Mouse (Mus musculus): ENCODE data around the gene Lats1. TPM values are rescaled to one million over a fixed set of nuclear protein-coding genes. Genes with fewer than 3 reads are reported as not detected.

The Lats1 gene
- polyA plus RNA-seq, 1 experiment from 2014 or later, result 9.0 TPM

GRCm38 (mm10) chr10:7682249-7682648 is 1.2 kb downstream of the Lats1 start:
- peak overlapping the region; percentile 97 for H3K4me3 ChIP-seq
- peaks cover 42% of the 10 kb centered on the region for H3K36me3 ChIP-seq
- no peaks in the 10 kb centered on the region for H3K9me3 ChIP-seq

DNA sequence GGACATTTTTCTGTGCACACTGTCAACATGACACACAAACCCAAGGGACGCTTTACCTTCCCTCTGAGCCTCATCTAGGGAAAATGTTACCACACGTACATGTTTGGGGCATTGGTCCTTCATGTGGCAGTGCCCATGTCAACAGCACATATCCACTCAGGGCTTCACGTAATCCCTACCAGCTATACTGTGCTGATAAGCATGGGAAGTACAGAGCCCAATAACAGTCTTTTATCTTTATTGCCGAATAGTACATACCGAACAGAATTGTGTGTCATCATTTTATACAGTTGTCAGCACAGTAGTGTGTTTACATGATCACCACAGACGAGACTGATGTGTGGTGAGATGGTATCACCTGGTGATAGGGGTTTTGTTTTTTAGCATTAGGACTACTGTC is 5.9 kb downstream of the Lats1 start:
- no peak overlapping the region for H3K4me3 ChIP-seq
- WGBS, result 93% methylated on average over 6 of the region's 6 CpGs
- H3K9me3 ChIP-seq, result no peaks in the 10 kb centered on the region
- H3K36me3 ChIP-seq, result peaks cover 38% of the 10 kb centered on the region
- H3K4me1 ChIP-seq (replicated peaks), result peaks cover 15% of the 10 kb centered on the region
- DNase-seq (ENCODE audit: low spot score), result no peak
- H3K27me3 ChIP-seq (ENCODE audit: insufficient read depth, poor library complexity, severe bottlenecking), result no peaks in the 10 kb centered on the region
- H3K27ac ChIP-seq, result no peak overlapping the region

More at GRCm38 (mm10) chr10:7682249-7682648, 1.2 kb downstream of the Lats1 start:
- no peak for DNase-seq (ENCODE audit: low spot score)
- 73% methylated on average over 3 of the region's 3 CpGs for WGBS
- H3K27ac ChIP-seq, result peak overlapping the region; percentile 99
- H3K27me3 ChIP-seq (ENCODE audit: insufficient read depth, poor library complexity, severe bottlenecking), result no peaks in the 10 kb centered on the region
- H3K4me1 ChIP-seq (replicated peaks), result peaks cover 31% of the 10 kb centered on the region

- H3K4me1 ChIP-seq (replicated peaks), result no peaks in the 10 kb centered on the region
- peaks cover 92% of the 10 kb centered on the region for H3K36me3 ChIP-seq
- H3K9me3 ChIP-seq, result no peaks in the 10 kb centered on the region
- no peak for DNase-seq (ENCODE audit: low spot score)
- H3K27me3 ChIP-seq (ENCODE audit: insufficient read depth, poor library complexity, severe bottlenecking), result no peaks in the 10 kb centered on the region
- no peak overlapping the region for H3K4me3 ChIP-seq
- no peak overlapping the region for H3K27ac ChIP-seq
These were observed 14.3 kb downstream of the Lats1 start for GRCm38 (mm10) chr10:7695286-7695685.

DNA sequence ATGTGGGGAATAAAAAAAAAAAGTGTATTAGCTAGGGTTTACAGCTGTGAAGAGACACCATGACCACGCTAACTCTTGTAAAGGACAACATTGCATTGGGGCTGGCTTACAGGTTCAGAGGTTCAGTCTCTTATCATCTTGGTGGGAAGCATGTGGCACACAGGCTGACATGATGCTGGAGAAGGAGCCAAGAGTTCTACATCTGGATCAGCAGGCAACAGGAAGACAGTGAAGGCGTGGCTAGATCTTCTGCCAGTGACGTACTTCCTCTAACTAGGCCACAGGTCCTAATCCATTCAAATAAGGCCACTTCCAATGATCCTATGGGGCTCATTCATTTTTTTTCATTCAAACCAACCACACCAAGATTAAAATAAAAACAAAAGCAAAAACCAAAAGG is 19.1 kb downstream of the Lats1 start:
- WGBS, result 89% methylated on average over 3 of the region's 3 CpGs
- no peak overlapping the region for H3K4me3 ChIP-seq
- H3K36me3 ChIP-seq, result peaks cover 98% of the 10 kb centered on the region

GRCm38 (mm10) chr10:7702586-7702985 is 21.6 kb downstream of the Lats1 start:
- no peaks in the 10 kb centered on the region for H3K4me1 ChIP-seq (replicated peaks)
- no peak overlapping the region for H3K27ac ChIP-seq
- H3K9me3 ChIP-seq, result no peaks in the 10 kb centered on the region
- 94% methylated on average over 6 of the region's 6 CpGs for WGBS
- DNase-seq (ENCODE audit: low spot score), result no peak
- H3K36me3 ChIP-seq, result peaks cover 97% of the 10 kb centered on the region
- no peak overlapping the region for H3K4me3 ChIP-seq
- no peaks in the 10 kb centered on the region for H3K27me3 ChIP-seq (ENCODE audit: insufficient read depth, poor library complexity, severe bottlenecking)

More for the DNA sequence above, 19.1 kb downstream of the Lats1 start:
- no peaks in the 10 kb centered on the region for H3K9me3 ChIP-seq
- no peak for DNase-seq (ENCODE audit: low spot score)
- H3K27me3 ChIP-seq (ENCODE audit: insufficient read depth, poor library complexity, severe bottlenecking), result no peaks in the 10 kb centered on the region
- H3K27ac ChIP-seq, result no peak overlapping the region
- no peaks in the 10 kb centered on the region for H3K4me1 ChIP-seq (replicated peaks)

- DNase-seq (ENCODE audit: low spot score), result no peak
- H3K27ac ChIP-seq, result no peak overlapping the region
- WGBS, result 94% methylated on average over 5 of the region's 5 CpGs
- H3K9me3 ChIP-seq, result no peaks in the 10 kb centered on the region
- H3K4me1 ChIP-seq (replicated peaks), result no peaks in the 10 kb centered on the region
- no peaks in the 10 kb centered on the region for H3K27me3 ChIP-seq (ENCODE audit: insufficient read depth, poor library complexity, severe bottlenecking)
- H3K36me3 ChIP-seq, result peaks cover 97% of the 10 kb centered on the region
- no peak overlapping the region for H3K4me3 ChIP-seq
These were observed 29.1 kb downstream of the Lats1 start for GRCm38 (mm10) chr10:7710121-7710520.

- 96% methylated on average over 13 of the region's 13 CpGs for WGBS
- Histone ChIP-seq H3K27me3 (ENCODE audit: insufficient read depth, poor library complexity, severe bottlenecking) (no peaks in the 10 kb centered on the region), H3K9me3 (no peaks in the 10 kb centered on the region), H3K4me1 (replicated peaks) (no peaks in the 10 kb centered on the region), H3K36me3 (peaks cover 85% of the 10 kb centered on the region), H3K27ac (no peak overlapping the region), H3K4me3 (no peak overlapping the region)
- no peak for DNase-seq (ENCODE audit: low spot score)
These were observed 31.5 kb downstream of the Lats1 start for GRCm38 (mm10) chr10:7712506-7712905.

- H3K27ac ChIP-seq, result no peak overlapping the region
- H3K4me3 ChIP-seq, result no peak overlapping the region
- no peaks in the 10 kb centered on the region for H3K9me3 ChIP-seq
- 75% methylated on average over 7 of the region's 7 CpGs for WGBS
- H3K27me3 ChIP-seq (ENCODE audit: insufficient read depth, poor library complexity, severe bottlenecking), result no peaks in the 10 kb centered on the region
- no peaks in the 10 kb centered on the region for H3K4me1 ChIP-seq (replicated peaks)
- peaks cover 62% of the 10 kb centered on the region for H3K36me3 ChIP-seq
- no peak for DNase-seq (ENCODE audit: low spot score)
These were observed 34.0 kb downstream of the Lats1 start for GRCm38 (mm10) chr10:7715056-7715455.

- Histone ChIP-seq H3K27me3 (ENCODE audit: insufficient read depth, poor library complexity, severe bottlenecking) (no peaks in the 10 kb centered on the region), H3K27ac (peak within 1 kb of the TSS; percentile 91), H3K9me3 (no peaks in the 10 kb centered on the region), H3K4me1 (replicated peaks) (peaks cover 15% of the 10 kb centered on the region), H3K36me3 (no peaks in the 10 kb centered on the region), H3K4me3 (peak within 1 kb of the TSS; percentile 88)
- DNase-seq (ENCODE audit: low spot score), result peak; percentile 94
- under 1% methylated on average over 49 of the region's 49 CpGs for WGBS
These were observed 44.9 kb downstream of the Lats1 start, which contains the start of gene Katna1 for GRCm38 (mm10) chr10:7725751-7726500. Gene Katna1 (plus strand): TSS chr10:7726000.

GRCm38 (mm10) chr10:7726501-7726812 is 45.4 kb downstream of the Lats1 start:
- H3K4me1 ChIP-seq (replicated peaks), result peaks cover 16% of the 10 kb centered on the region
- H3K36me3 ChIP-seq, result no peaks in the 10 kb centered on the region
- H3K9me3 ChIP-seq, result no peaks in the 10 kb centered on the region
- peak overlapping the region; percentile 91 for H3K27ac ChIP-seq
- H3K4me3 ChIP-seq, result peak overlapping the region; percentile 88
- under 1% methylated on average over 8 of the region's 8 CpGs for WGBS
- H3K27me3 ChIP-seq (ENCODE audit: insufficient read depth, poor library complexity, severe bottlenecking), result no peaks in the 10 kb centered on the region
- no peak for DNase-seq (ENCODE audit: low spot score)

DNA sequence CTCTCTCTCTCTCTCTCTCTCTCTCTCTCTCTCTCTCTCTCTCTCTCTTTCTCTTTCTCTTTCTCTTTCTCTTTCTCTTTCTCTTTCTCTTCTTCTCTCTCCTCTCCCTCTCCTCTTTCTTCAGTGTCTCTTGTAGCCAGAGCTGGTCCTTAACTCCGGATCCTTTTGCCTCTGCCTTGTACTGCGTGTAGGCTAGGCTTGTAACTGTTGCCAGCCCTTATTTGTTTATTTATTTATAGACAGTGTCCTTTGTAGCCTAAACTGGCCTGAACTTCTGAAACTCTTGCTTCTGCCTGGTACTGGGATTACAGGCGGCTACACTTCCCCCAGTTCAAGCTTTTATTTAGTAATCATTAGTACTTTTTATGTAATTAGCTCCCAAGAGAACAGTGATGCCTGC is 46.0 kb downstream of the Lats1 start:
- no peak for DNase-seq (ENCODE audit: low spot score)
- Histone ChIP-seq H3K9me3 (no peaks in the 10 kb centered on the region), H3K4me1 (replicated peaks) (peaks cover 18% of the 10 kb centered on the region), H3K4me3 (peak overlapping the region; percentile 88), H3K27me3 (ENCODE audit: insufficient read depth, poor library complexity, severe bottlenecking) (no peaks in the 10 kb centered on the region), H3K27ac (no peak overlapping the region), H3K36me3 (no peaks in the 10 kb centered on the region)
- WGBS, result 30% methylated on average over 3 of the region's 3 CpGs

DNA sequence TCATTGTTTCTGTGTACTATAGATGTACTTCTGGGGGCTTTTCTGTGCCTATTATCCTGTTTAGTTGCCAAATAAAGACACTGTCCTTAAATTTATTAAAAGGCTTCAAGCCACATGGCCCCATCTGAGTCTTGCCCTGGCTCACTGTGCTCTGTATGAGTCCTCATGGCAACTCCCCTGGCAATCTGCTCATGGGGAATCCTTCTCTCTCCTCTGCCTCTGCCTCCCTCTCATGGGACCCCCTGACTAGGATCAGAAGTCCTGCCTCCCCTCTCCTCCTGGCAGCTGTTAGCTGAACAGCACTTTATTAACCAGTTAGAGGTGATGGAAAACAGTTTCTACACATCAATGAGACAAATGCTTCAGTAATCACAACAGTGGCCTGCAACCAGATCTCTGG is 50.6 kb downstream of the Lats1 start:
- H3K27ac ChIP-seq, result no peak overlapping the region
- H3K4me3 ChIP-seq, result no peak overlapping the region
- peaks cover 13% of the 10 kb centered on the region for H3K4me1 ChIP-seq (replicated peaks)
- H3K27me3 ChIP-seq (ENCODE audit: insufficient read depth, poor library complexity, severe bottlenecking), result no peaks in the 10 kb centered on the region
- H3K36me3 ChIP-seq, result no peaks in the 10 kb centered on the region
- no peaks in the 10 kb centered on the region for H3K9me3 ChIP-seq
- no peak for DNase-seq (ENCODE audit: low spot score)

DNA sequence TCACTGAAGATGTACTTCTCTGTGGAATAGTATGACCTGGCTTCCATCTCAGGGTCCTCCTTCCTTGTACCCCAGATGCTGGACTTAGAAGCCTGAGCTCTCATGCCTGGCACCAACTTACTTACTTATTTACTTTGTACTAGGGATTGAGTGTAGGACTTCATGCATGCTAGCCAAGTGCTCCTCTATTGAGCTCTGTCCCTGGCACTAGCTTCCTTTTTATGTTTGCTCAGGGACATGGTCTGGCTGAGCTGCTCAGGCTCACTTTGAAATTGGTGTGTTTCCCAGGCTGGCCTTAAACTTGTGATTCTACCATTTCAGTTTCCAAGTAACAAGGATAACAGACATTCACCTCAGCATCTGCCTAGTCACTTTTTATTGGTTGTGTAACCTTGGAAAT is 56.1 kb downstream of the Lats1 start:
- no peak for DNase-seq (ENCODE audit: low spot score)
- Histone ChIP-seq H3K27me3 (ENCODE audit: insufficient read depth, poor library complexity, severe bottlenecking) (no peaks in the 10 kb centered on the region), H3K27ac (no peak overlapping the region), H3K36me3 (peaks cover 25% of the 10 kb centered on the region), H3K4me1 (replicated peaks) (no peaks in the 10 kb centered on the region), H3K9me3 (no peaks in the 10 kb centered on the region), H3K4me3 (no peak overlapping the region)

GRCm38 (mm10) chr10:7737914-7738313 is 56.9 kb downstream of the Lats1 start:
- no peak overlapping the region for H3K27ac ChIP-seq
- H3K4me3 ChIP-seq, result no peak overlapping the region
- no peaks in the 10 kb centered on the region for H3K9me3 ChIP-seq
- 83% methylated on average over 3 of the region's 3 CpGs for WGBS
- no peaks in the 10 kb centered on the region for H3K4me1 ChIP-seq (replicated peaks)
- peaks cover 31% of the 10 kb centered on the region for H3K36me3 ChIP-seq
- DNase-seq (ENCODE audit: low spot score), result no peak
- no peaks in the 10 kb centered on the region for H3K27me3 ChIP-seq (ENCODE audit: insufficient read depth, poor library complexity, severe bottlenecking)

Data from hindbrain, embryonic 10.5 days (tissue).